Mouse (Mus musculus) limb, embryonic 12.5 days (tissue): ENCODE results near the gene St6galnac6. TPM values are rescaled to one million over a fixed set of nuclear protein-coding genes. Genes with fewer than 3 reads are reported as not detected.

ENCODE experiments used
- ATAC-seq: fragments of 200-750 bp; cut with Nextera tagmentation; 2 replicates; pipeline ENCODE4 v1.8.0; 2017; ENCODE audit warnings: low read depth, moderate TSS enrichment; ENCODE audit not compliant: insufficient number of reproducible peaks, insufficient read depth, low FRiP score, low TSS enrichment
- H3K27ac ChIP-seq: fragments of 300-500 bp; sonication (generic); 2 replicates; pipeline ENCODE4 v1.5.1; 2016; ENCODE audit warnings: mild to moderate bottlenecking, moderate library complexity
- H3K27me3 ChIP-seq: fragments of 300-500 bp; sonication (generic); 2 replicates; pipeline ENCODE4 v1.6.1; 2016; ENCODE audit warnings: mild to moderate bottlenecking, moderate library complexity
- H3K36me3 ChIP-seq: fragments of 300-500 bp; sonication (generic); 2 replicates; pipeline ENCODE4 v1.6.1; 2016; ENCODE audit warnings: mild to moderate bottlenecking, moderate library complexity
- H3K4me1 ChIP-seq: fragments of 300-500 bp; sonication (generic); replicated peaks from 2 replicates; pipeline ENCODE4 v1.6.1; 2016
- H3K4me2 ChIP-seq: fragments of 300-500 bp; sonication (generic); 2 replicates; pipeline ENCODE4 v1.6.1; 2016; ENCODE audit warnings: mild to moderate bottlenecking, moderate library complexity
- H3K4me3 ChIP-seq: fragments of 300-500 bp; sonication (generic); replicated peaks from 2 replicates; pipeline ENCODE4 v1.5.1; 2016; ENCODE audit warnings: mild to moderate bottlenecking
- H3K9ac ChIP-seq: fragments of 300-500 bp; sonication (generic); replicated peaks from 2 replicates; pipeline ENCODE4 v1.6.1; 2016; ENCODE audit warnings: mild to moderate bottlenecking, moderate library complexity
- H3K9me3 ChIP-seq: fragments of 300-500 bp; sonication (generic); 2 replicates; pipeline ENCODE4 v1.6.1; 2016; ENCODE audit warnings: mild to moderate bottlenecking, moderate library complexity
- WGBS: fragments of 180-500 bp; shearing (Covaris S2); methylation state at CpG from one replicate; pipeline ENCODE4 v1.1.7; 2016; 5-methylcytosine and 5-hydroxymethylcytosine counted together
- polyA plus RNA-seq: library from polyadenylated mRNA; unstranded; fragments of >200 nt; fragmentation: Nextera tagmentation; extraction: Ambion mirVana; gene quantifications from 2 replicates; pipeline ENCODE4 v1.2.1, GENCODE M21; 2016

St6galnac6 gene
- 23.4 and 23.7 TPM in 2 replicates for polyA plus RNA-seq

DNA sequence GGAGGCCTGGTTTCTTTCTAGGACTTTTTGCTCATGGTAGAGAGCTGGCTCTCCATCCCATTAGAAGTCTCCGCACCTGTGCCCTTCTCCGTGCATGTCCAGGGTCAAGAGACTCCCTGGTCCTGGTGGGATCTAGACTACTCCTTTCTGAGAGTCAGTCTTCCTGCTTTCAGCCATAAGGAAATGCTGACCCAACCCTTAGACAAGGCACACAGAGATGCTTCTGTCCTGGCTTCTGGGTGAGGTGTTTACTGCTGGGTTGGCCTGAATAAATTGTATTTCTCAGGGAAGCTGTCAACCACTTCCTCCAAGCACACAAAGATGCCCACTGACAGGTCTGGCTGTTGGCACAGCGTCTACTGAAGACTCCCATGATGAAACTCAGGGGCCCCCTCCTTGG, at the start of gene St6galnac6:
Gene St6galnac6, plus strand, starts transcription at position 301 of the 400 bp plus-strand sequence.
- no peaks in the 10 kb centered on the region for H3K9me3 ChIP-seq
- peaks cover 21% of the 10 kb centered on the region for H3K4me1 ChIP-seq
- no peaks in the 10 kb centered on the region for H3K27me3 ChIP-seq
- H3K4me2 ChIP-seq = no peak within 1 kb of the TSS
- no peak within 1 kb of the TSS for H3K27ac ChIP-seq
- ATAC-seq = no peak
- H3K4me3 ChIP-seq = no peak within 1 kb of the TSS
- no peak within 1 kb of the TSS for H3K9ac ChIP-seq
- peaks cover 36% of the 10 kb centered on the region for H3K36me3 ChIP-seq
- WGBS = 94% methylated on average over 3 of the region's 3 CpGs

DNA sequence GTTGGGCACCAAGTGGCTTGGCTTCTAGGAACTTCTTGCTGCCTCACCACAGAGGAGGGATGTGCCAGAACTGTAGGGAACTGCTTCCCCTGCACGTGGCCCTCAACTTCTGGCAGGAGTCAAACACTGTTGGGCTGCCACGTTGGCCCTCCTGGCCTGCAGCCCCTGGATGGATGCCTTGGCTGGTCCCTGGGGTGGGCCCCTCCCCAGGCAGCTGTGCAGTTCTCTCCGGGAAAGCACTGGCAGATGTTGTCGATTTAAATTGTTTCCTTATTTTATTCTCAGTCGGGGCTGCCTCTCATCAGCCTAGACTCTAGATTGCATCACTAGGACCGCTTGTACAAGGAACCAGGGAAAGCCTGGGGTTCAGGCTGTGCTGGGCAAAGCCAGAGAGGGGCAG, 49.7 kb upstream of the St6galnac6 start:
- H3K4me3 ChIP-seq = no peak overlapping the region
- no peaks in the 10 kb centered on the region for H3K9me3 ChIP-seq
- 39% methylated on average over 6 of the region's 6 CpGs for WGBS
- H3K36me3 ChIP-seq = peaks cover 28% of the 10 kb centered on the region
- H3K9ac ChIP-seq = no peak overlapping the region
- no peaks in the 10 kb centered on the region for H3K27me3 ChIP-seq
- H3K4me1 ChIP-seq = peaks cover 21% of the 10 kb centered on the region
- peak overlapping the region; percentile 75 for H3K27ac ChIP-seq
- 0 out of 2 replicates have a peak, but pooled peaks have one; percentile 26 for ATAC-seq
- no peak overlapping the region for H3K4me2 ChIP-seq

DNA sequence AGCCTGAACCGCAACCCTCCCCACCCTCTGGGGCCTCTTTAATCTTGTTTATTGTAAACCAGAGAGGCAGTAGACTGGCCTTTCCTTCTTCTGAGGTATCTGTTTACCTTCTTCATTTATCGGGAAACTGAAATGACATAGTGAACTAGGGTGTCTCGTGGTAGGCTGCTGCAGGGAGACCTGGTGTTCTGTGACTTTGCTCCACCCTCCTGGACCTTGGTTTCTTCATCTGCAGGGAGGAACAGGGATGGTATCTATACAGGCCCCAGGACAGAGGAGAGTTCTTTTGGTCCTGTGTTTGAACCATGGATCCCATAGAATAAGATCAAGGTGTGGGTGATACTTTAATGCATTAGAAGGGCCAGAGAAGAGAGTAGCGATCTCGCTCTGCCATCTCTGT, 48.3 kb upstream of the St6galnac6 start:
- ATAC-seq = no peak
- Histone ChIP-seq H3K27ac (no peak overlapping the region), H3K4me1 (peaks cover 31% of the 10 kb centered on the region), H3K4me2 (no peak overlapping the region), H3K4me3 (no peak overlapping the region), H3K9ac (no peak overlapping the region), H3K36me3 (peaks cover 24% of the 10 kb centered on the region), H3K9me3 (no peaks in the 10 kb centered on the region), H3K27me3 (no peaks in the 10 kb centered on the region)
- 71% methylated on average over 5 of the region's 5 CpGs for WGBS

DNA sequence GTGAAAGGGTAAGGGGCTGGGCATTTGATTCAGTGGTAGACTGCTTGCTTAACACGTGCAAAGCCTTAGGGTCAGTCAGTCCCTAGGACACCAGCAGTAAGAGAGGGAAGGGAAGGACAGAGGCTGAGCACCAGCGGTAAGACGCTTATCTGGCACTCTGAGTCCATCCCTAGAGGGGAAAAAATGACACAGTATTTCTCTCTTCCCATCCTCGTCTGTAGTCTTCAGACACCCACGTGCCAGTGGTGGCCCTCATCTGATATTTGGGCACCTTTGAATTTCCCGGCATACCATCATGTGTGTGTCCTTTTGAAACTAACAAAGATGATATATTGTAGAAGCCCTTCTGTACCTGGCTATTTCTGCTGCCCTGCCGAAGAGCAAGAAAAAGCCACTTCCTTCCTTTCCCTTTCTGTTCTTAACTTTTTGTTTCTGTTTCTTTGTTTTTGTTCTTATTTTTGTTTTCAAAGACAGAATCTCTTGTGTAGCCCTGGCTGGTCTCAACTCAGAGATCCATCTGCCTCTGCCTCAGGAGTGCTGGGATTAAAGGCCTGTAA, 45.8 kb upstream of the St6galnac6 start:
- Histone ChIP-seq H3K9me3 (no peaks in the 10 kb centered on the region), H3K27me3 (no peaks in the 10 kb centered on the region), H3K36me3 (peaks cover 22% of the 10 kb centered on the region), H3K4me1 (peaks cover 40% of the 10 kb centered on the region), H3K4me3 (no peak overlapping the region), H3K9ac (no peak overlapping the region), H3K4me2 (no peak overlapping the region), H3K27ac (no peak overlapping the region)
- 88% methylated on average over 7 of the region's 7 CpGs for WGBS
- no peak for ATAC-seq

DNA sequence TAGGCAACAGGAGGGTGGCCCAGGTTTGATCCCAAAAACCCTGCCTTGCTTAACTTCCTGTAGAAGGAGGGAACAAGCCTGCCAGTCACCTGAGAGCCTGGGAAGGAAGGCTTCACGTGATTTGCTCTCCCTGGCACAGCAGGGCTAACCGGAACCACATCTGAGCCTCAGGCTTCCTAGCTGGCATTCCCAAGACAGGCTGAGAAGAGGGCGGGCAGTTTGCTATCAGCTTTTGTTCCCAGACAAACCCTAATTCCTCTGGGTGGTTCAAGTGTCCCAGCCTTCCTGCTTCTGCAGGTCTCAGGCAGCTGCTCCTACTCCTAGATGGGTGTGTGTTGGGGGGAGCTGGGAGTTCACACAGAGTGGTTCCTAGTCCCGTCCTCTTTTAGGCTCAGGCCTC, 44.0 kb upstream of the St6galnac6 start:
- no peaks in the 10 kb centered on the region for H3K9me3 ChIP-seq
- no peak for ATAC-seq
- H3K4me2 ChIP-seq = no peak overlapping the region
- H3K9ac ChIP-seq = no peak overlapping the region
- H3K36me3 ChIP-seq = peaks cover 39% of the 10 kb centered on the region
- WGBS = 67% methylated on average over 4 of the region's 4 CpGs
- no peak overlapping the region for H3K4me3 ChIP-seq
- peak overlapping the region; percentile 47 for H3K27ac ChIP-seq
- H3K4me1 ChIP-seq = peaks cover 23% of the 10 kb centered on the region; the same call in 1 of the 2 replicates
- no peaks in the 10 kb centered on the region for H3K27me3 ChIP-seq

DNA sequence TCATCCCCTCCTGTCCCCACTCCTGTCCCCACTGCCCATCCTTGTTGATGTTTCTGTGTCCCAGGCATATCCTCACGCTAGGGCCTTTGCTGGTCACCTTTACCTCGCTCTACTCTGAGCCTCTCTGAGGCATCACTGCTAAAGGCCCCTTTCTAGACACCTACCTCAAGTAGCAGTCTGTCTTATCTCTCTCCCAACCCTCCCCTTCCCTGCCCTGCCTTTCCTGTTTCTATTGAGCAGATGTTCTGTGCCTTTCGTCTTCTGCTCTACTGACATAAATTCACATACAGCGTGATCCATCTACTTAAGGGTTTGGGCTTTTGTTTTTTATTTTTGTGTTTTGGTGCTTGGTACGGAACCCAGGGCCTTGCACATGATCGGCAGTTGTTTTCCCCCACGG, 43.5 kb upstream of the St6galnac6 start:
- peaks cover 19% of the 10 kb centered on the region; the same call in 1 of the 2 replicates for H3K4me1 ChIP-seq
- no peaks in the 10 kb centered on the region for H3K9me3 ChIP-seq
- H3K4me2 ChIP-seq = no peak overlapping the region
- peaks cover 44% of the 10 kb centered on the region for H3K36me3 ChIP-seq
- H3K9ac ChIP-seq = no peak overlapping the region
- ATAC-seq = no peak
- H3K27me3 ChIP-seq = no peaks in the 10 kb centered on the region
- WGBS = 82% methylated on average over 7 of the region's 7 CpGs
- no peak overlapping the region for H3K27ac ChIP-seq
- H3K4me3 ChIP-seq = no peak overlapping the region

DNA sequence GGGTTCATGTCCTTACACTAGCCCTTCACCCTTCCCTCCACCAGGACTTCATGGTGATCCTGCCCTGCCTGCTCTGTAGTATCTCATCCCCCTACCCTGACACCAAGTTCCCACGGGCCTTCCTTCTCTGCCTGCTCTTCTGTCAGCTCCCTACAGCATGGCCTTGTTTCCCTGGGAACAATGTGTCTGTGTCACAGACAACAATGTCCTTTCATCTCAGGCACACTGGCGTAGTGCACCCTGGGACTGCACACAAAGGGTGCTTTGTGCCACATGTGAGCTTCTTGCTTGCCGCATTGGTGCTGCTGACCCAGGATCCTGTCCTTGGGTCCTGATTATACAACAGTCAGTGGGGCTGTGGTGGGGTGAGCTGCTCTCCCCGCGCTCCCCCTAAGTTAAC, 39.9 kb upstream of the St6galnac6 start:
- WGBS = 74% methylated on average over 5 of the region's 5 CpGs
- H3K9ac ChIP-seq = no peak overlapping the region

DNA sequence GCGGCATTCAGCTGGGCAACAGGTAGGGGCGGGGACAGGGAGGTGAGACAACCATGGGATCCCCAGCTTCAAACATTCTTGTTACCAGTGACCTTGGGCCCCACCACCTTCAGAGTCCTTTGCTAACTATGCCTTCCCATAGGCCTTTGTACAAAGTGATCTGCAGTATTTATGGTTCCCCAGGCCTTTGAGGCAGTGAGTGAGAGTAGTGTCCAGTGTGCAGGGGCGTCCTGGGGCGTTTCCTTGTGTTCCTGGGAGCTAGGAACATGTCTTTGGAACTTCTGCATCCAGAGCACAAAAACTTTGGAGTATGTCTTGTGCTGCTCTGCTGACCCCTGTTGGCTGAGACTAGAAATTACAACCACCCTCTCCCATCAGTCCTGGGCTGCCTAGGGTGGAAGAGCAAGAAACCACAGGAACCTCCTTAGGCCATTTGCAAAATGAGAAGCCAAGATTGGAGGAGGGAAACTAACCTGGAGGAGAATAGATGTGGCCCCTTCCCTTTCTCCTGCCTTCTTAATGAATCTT, 32.9 kb upstream of the St6galnac6 start:
- Histone ChIP-seq H3K4me3 (no peak overlapping the region), H3K4me1 (peaks cover 5% of the 10 kb centered on the region), H3K27ac (no peak overlapping the region), H3K36me3 (peaks cover 72% of the 10 kb centered on the region), H3K9ac (no peak overlapping the region), H3K27me3 (no peaks in the 10 kb centered on the region), H3K4me2 (no peak overlapping the region), H3K9me3 (no peaks in the 10 kb centered on the region)
- no peak for ATAC-seq
- 47% methylated on average over 4 of the region's 4 CpGs for WGBS

More for the DNA sequence above, 39.9 kb upstream of the St6galnac6 start:
- Histone ChIP-seq H3K27me3 (no peaks in the 10 kb centered on the region), H3K9me3 (no peaks in the 10 kb centered on the region), H3K4me2 (no peak overlapping the region), H3K27ac (peak overlapping the region; percentile 42; the same call in 1 of the 2 replicates), H3K36me3 (peaks cover 75% of the 10 kb centered on the region), H3K4me1 (peaks cover 19% of the 10 kb centered on the region; the same call in 1 of the 2 replicates), H3K4me3 (no peak overlapping the region)
- ATAC-seq = 0 out of 2 replicates have a peak, but pooled peaks have one; percentile 12

DNA sequence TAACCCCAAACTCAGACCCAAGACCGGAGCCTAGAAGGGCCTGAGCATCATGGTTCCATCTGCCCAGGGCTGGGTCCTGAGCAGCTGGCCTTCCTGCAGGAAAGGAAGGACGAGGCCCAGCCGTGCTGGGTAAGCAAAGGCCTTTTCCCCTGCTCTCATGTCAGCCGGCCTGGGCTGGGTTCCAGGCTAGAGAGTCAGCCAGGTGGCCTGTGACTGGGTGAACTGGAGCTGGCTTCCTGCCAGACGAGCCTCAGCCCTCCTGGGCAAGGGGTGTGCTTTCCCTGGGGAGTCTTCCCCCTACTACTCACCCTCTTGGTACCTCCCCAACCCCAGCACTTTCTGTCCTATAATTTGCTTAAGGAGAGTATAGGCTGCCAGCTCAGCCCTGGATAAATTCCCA, 31.4 kb upstream of the St6galnac6 start:
- no peak for ATAC-seq
- H3K9me3 ChIP-seq = no peaks in the 10 kb centered on the region
- H3K9ac ChIP-seq = no peak overlapping the region
- no peak overlapping the region for H3K4me3 ChIP-seq
- H3K4me1 ChIP-seq = peaks cover 12% of the 10 kb centered on the region
- peaks cover 70% of the 10 kb centered on the region for H3K36me3 ChIP-seq
- WGBS = 77% methylated on average over 5 of the region's 5 CpGs
- no peak overlapping the region for H3K4me2 ChIP-seq
- no peak overlapping the region for H3K27ac ChIP-seq
- no peaks in the 10 kb centered on the region for H3K27me3 ChIP-seq

DNA sequence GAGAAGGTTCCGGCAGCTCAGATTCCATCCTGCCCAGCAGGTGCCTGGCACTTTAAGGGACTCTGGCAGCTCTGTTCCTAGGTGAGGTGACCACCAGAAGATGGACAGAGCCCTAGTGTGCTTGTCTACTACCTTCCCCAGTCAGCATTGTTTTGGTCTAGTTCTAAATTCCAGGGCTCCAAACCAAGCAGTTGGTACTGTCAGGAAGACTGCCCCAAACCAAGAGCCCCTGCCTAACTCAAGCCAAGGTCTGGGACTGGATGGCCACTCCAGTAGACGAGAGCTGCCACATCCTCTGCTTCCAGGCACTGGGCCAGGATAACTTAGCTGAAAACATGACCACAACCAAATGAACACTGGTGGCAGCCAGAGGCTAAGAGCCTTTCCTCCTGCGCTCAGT, 30.6 kb upstream of the St6galnac6 start:
- Histone ChIP-seq H3K4me2 (no peak overlapping the region), H3K9me3 (no peaks in the 10 kb centered on the region), H3K9ac (no peak overlapping the region), H3K4me3 (no peak overlapping the region), H3K4me1 (peaks cover 12% of the 10 kb centered on the region), H3K27ac (no peak overlapping the region), H3K36me3 (peaks cover 64% of the 10 kb centered on the region), H3K27me3 (no peaks in the 10 kb centered on the region)
- 91% methylated on average over 3 of the region's 3 CpGs for WGBS
- ATAC-seq = no peak

DNA sequence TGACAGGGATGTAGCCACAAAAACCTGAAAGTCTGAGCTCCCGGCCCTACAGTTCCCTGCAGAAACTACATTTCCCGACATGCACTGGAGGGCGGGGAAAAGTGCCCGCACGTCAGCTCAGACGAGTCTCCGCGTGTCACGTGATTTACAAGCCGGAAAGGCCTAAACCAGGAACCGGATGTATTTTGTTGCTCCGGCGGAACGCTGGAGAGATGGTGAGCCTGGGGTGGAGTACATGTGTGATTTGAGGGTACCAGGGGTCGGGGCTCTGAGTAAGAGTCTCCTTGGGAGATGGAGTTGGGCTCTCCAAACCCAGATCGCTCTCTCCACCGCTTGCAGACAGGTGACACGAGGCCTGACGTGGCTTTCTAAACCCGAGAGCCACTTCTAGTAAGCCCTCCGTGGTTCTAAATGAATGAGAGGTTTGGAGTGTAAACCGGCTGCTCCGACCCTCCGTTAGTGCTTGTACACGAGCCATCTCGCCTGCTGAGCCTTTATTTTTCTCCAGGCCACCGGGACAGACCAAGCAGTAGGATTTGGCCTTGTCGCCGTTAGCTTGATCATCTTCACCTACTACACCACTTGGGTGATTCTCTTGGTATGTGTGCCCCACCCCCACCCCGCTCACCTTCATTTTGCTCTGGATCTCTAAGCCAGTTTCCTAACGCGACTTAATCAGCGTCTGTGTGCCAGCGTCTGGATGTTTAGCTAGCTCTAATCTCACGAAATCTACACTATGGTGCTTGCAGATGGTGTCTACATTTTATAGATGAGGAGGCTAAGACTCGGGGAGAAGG, 28.6 kb upstream of the St6galnac6 start, which contains the start of gene Dpm2:
Gene Dpm2, plus strand, starts transcription at position 161 of the 797 bp plus-strand sequence.
- peak within 1 kb of the TSS; percentile 68 for H3K9ac ChIP-seq
- H3K4me1 ChIP-seq = peaks cover 15% of the 10 kb centered on the region
- ATAC-seq = peak; percentile 72
- peak within 1 kb of the TSS; percentile 93 for H3K4me2 ChIP-seq
- peak within 1 kb of the TSS; percentile 56; the same call in 1 of the 2 replicates for H3K27ac ChIP-seq
- WGBS = 2% methylated on average over 36 of the region's 36 CpGs
- H3K9me3 ChIP-seq = no peaks in the 10 kb centered on the region
- peak within 1 kb of the TSS; percentile 75 for H3K4me3 ChIP-seq
- H3K36me3 ChIP-seq = peaks cover 45% of the 10 kb centered on the region
- H3K27me3 ChIP-seq = no peaks in the 10 kb centered on the region
